Mouse (Mus musculus): ENCODE measurements around the gene Olfr370.

- TF ChIP-seq POLR2A (IDR thresholded peaks at IDR 0.05; ENCODE audit: borderline replicate concordance, control insufficient read depth, low read depth, low read length) (no peak), CTCF (IDR thresholded peaks at IDR 0.05; ENCODE audit: control insufficient read depth, insufficient read depth, low read length) (no peak)
Measured at GRCm38 (mm10) chr8:83568128-83568527, 32.5 kb downstream of the Olfr370 start.

All from bone marrow, adult 2 months (tissue).